Mouse (Mus musculus): ENCODE results near the gene Emd.
"Not testable (repeated sequence)": the region's sequence is repeated elsewhere in the genome, so short reads cannot be mapped to it uniquely, and the experiment has no call there.

Emd gene

GRCm38 (mm10) chrX:74254153-74254887 is at the start of gene Emd:
Emd (plus strand) TSS chrX:74254687.
- peak; percentile 86 to 89 for DNase-seq (ENCODE audit: low read depth in 1 of 2, low spot score in 2 of 2)

GRCm38 (mm10) chrX:74218496-74218895 is 36.0 kb upstream of the Emd start:
- DNase-seq (ENCODE audit: low read depth in 1 of 2, low spot score in 2 of 2), result no peak

GRCm38 (mm10) chrX:74219449-74219848 is 35.0 kb upstream of the Emd start:
- no peak for DNase-seq (ENCODE audit: low read depth in 1 of 2, low spot score in 2 of 2)

- not testable (repeated sequence) for DNase-seq (ENCODE audit: low read depth in 1 of 2, low spot score in 2 of 2)
Observed at GRCm38 (mm10) chrX:74220099-74220498, 34.4 kb upstream of the Emd start.

GRCm38 (mm10) chrX:74230038-74230437 is 24.4 kb upstream of the Emd start:
- DNase-seq (ENCODE audit: low read depth in 1 of 2, low spot score in 2 of 2), result no peak

GRCm38 (mm10) chrX:74233196-74233595 is 21.3 kb upstream of the Emd start:
- no peak for DNase-seq (ENCODE audit: low read depth in 1 of 2, low spot score in 2 of 2)

- no peak for DNase-seq (ENCODE audit: low read depth in 1 of 2, low spot score in 2 of 2)
Observed at GRCm38 (mm10) chrX:74240332-74240731, 14.2 kb upstream of the Emd start.

- DNase-seq (ENCODE audit: low read depth in 1 of 2, low spot score in 2 of 2), result no peak
Observed at GRCm38 (mm10) chrX:74243396-74243795, 11.1 kb upstream of the Emd start.

GRCm38 (mm10) chrX:74243807-74244206 is 10.7 kb upstream of the Emd start:
- peak; percentile 57 to 67 for DNase-seq (ENCODE audit: low read depth in 1 of 2, low spot score in 2 of 2)

GRCm38 (mm10) chrX:74244614-74245083 is 9.8 kb upstream of the Emd start:
- DNase-seq (ENCODE audit: low read depth in 1 of 2, low spot score in 2 of 2), result no peak

- no peak for DNase-seq (ENCODE audit: low read depth in 1 of 2, low spot score in 2 of 2)
Observed at GRCm38 (mm10) chrX:74245107-74245506, 9.4 kb upstream of the Emd start.

GRCm38 (mm10) chrX:74245687-74246086 is 8.8 kb upstream of the Emd start:
- DNase-seq (ENCODE audit: low read depth in 1 of 2, low spot score in 2 of 2), result peak in 1 of 2 experiments; percentile 60

- peak; percentile 67 to 75 for DNase-seq (ENCODE audit: low read depth in 1 of 2, low spot score in 2 of 2)
Observed at GRCm38 (mm10) chrX:74246213-74246681, 8.2 kb upstream of the Emd start.

- DNase-seq (ENCODE audit: low read depth in 1 of 2, low spot score in 2 of 2), result peak in 1 of 2 experiments; percentile 38
Observed at GRCm38 (mm10) chrX:74246693-74247092, 7.8 kb upstream of the Emd start.

GRCm38 (mm10) chrX:74248651-74249050 is 5.8 kb upstream of the Emd start:
- DNase-seq (ENCODE audit: low read depth in 1 of 2, low spot score in 2 of 2), result peak in 1 of 2 experiments; percentile 39

- peak in 1 of 2 experiments; percentile 50 for DNase-seq (ENCODE audit: low read depth in 1 of 2, low spot score in 2 of 2)
Observed at GRCm38 (mm10) chrX:74249615-74250014, 4.9 kb upstream of the Emd start, which contains the start of gene Flna. Flna (minus strand) TSS chrX:74249820.

- no peak for DNase-seq (ENCODE audit: low read depth in 1 of 2, low spot score in 2 of 2)
Observed at GRCm38 (mm10) chrX:74254888-74255565, 540 bp downstream of the Emd start.

GRCm38 (mm10) chrX:74257746-74258145 is 3.3 kb downstream of the Emd start:
- no peak for DNase-seq (ENCODE audit: low read depth in 1 of 2, low spot score in 2 of 2)

- DNase-seq (ENCODE audit: low read depth in 1 of 2, low spot score in 2 of 2), result no peak
Observed at GRCm38 (mm10) chrX:74269736-74270061, 15.2 kb downstream of the Emd start.

GRCm38 (mm10) chrX:74270062-74270901 is 15.8 kb downstream of the Emd start, which contains the start of gene Rpl10:
Rpl10 (plus strand) TSS chrX:74270812.
- DNase-seq (ENCODE audit: low read depth in 1 of 2, low spot score in 2 of 2), result peak; percentile 85 to 87

- DNase-seq (ENCODE audit: low read depth in 1 of 2, low spot score in 2 of 2), result peak in 1 of 2 experiments; percentile 23
Observed at GRCm38 (mm10) chrX:74270902-74271551, 16.5 kb downstream of the Emd start.

All from monocyte, adult 2 months (primary cell).